Mouse (Mus musculus): Measurements from ENCODE around the gene Zfp92. TPM values are rescaled to one million over a fixed set of nuclear protein-coding genes. Genes with fewer than 3 reads are reported as not detected.
"Not testable (repeated sequence)": the region's sequence is repeated elsewhere in the genome, so short reads cannot be mapped to it uniquely, and the experiment has no call there.

Gene Zfp92
- polyA plus RNA-seq (2014; fragmentation: Nextera tagmentation; extraction: Ambion mirVana), result 0.11 and 0.21 TPM in 2 replicates

GRCm38 (mm10) chrX:73410880-73411517 lies at the start of gene Zfp92:
Zfp92 (plus strand) TSS chrX:73411096.
- Histone ChIP-seq H3K27ac (ENCODE audit: low read depth, low read length) (no peak within 1 kb of the TSS), H3K9me3 (ENCODE audit: control insufficient read depth, low read length) (no peaks in the 10 kb centered on the region), H3K4me3 (ENCODE audit: low read depth, low read length) (no peak within 1 kb of the TSS), H3K27me3 (ENCODE audit: control insufficient read depth, insufficient read depth, low read length) (no peaks in the 10 kb centered on the region), H3K36me3 (ENCODE audit: control insufficient read depth, insufficient read depth, low read length) (no peaks in the 10 kb centered on the region), H3K4me2 (replicated peaks; ENCODE audit: low read depth, low read length) (peak within 1 kb of the TSS; percentile 26), H3K4me1 (replicated peaks; ENCODE audit: control insufficient read depth, insufficient read depth, low read length) (no peaks in the 10 kb centered on the region), H3K9ac (ENCODE audit: low read depth, low read length) (no peak within 1 kb of the TSS)
- DNase-seq (ENCODE audit: low spot score), result peak; percentile 15
- WGBS, result 16% methylated on average over 20 of the region's 20 CpGs
- no peak for ATAC-seq (ENCODE audit: low FRiP score)

DNA sequence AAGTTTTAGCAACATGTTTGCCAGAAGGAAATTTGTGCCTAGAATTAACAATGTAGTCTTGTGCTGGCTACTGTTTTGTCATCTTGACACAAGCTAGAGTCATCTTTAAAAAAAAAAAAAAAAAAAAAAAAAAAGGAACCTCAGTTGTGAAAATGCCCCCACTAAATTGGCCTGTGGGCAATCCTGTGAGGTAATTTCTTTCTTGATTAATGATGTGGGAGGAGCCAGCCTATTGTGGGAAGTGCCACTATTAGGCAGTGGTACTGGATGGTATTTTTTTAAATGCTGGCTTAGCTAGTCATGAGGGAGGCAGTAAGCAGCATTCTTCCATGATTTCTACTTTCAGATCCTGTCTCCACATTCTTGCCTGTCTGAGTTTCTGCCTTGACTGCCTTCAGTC lies 47.6 kb upstream of the Zfp92 start:
- Histone ChIP-seq H3K9me3 (ENCODE audit: control insufficient read depth, low read length) (no peaks in the 10 kb centered on the region), H3K27me3 (ENCODE audit: control insufficient read depth, insufficient read depth, low read length) (no peaks in the 10 kb centered on the region), H3K4me2 (replicated peaks; ENCODE audit: low read depth, low read length) (no peak overlapping the region), H3K36me3 (ENCODE audit: control insufficient read depth, insufficient read depth, low read length) (no peaks in the 10 kb centered on the region), H3K4me1 (replicated peaks; ENCODE audit: control insufficient read depth, insufficient read depth, low read length) (no peaks in the 10 kb centered on the region), H3K27ac (ENCODE audit: low read depth, low read length) (no peak overlapping the region), H3K4me3 (ENCODE audit: low read depth, low read length) (no peak overlapping the region), H3K9ac (ENCODE audit: low read depth, low read length) (no peak overlapping the region)
- no peak for DNase-seq (ENCODE audit: low spot score)
- no peak for ATAC-seq (ENCODE audit: low FRiP score)

DNA sequence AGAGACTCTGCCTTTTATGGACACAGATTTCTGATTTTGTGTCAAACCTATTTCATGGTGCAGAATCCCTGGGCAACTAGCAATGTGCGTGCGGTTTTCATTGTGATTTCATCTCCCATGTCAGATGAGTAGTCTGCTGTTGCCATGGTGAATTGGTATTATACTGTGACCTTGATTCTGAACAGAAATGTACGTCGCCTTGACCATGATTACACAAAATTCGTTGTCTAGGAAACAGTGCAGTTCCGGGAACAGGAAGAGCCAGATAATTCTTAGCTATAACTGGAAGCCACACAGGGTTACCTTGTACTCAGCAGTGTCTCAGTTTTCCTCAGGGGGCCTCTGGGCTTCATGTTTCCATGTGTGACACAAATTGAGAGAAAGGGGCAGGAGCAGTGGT lies 26.5 kb upstream of the Zfp92 start:
- no peaks in the 10 kb centered on the region for H3K9me3 ChIP-seq (ENCODE audit: control insufficient read depth, low read length)
- no peaks in the 10 kb centered on the region for H3K36me3 ChIP-seq (ENCODE audit: control insufficient read depth, insufficient read depth, low read length)
- no peak for DNase-seq (ENCODE audit: low spot score)
- H3K9ac ChIP-seq (ENCODE audit: low read depth, low read length), result no peak overlapping the region
- H3K27me3 ChIP-seq (ENCODE audit: control insufficient read depth, insufficient read depth, low read length), result no peaks in the 10 kb centered on the region
- whole genome bisulfite sequencing, result 77% methylated on average over 6 of the region's 6 CpGs
- no peak for ATAC-seq (ENCODE audit: low FRiP score)
- H3K27ac ChIP-seq (ENCODE audit: low read depth, low read length), result no peak overlapping the region
- H3K4me2 ChIP-seq (replicated peaks; ENCODE audit: low read depth, low read length), result no peak overlapping the region
- H3K4me1 ChIP-seq (replicated peaks; ENCODE audit: control insufficient read depth, insufficient read depth, low read length), result no peaks in the 10 kb centered on the region
- no peak overlapping the region for H3K4me3 ChIP-seq (ENCODE audit: low read depth, low read length)

DNA sequence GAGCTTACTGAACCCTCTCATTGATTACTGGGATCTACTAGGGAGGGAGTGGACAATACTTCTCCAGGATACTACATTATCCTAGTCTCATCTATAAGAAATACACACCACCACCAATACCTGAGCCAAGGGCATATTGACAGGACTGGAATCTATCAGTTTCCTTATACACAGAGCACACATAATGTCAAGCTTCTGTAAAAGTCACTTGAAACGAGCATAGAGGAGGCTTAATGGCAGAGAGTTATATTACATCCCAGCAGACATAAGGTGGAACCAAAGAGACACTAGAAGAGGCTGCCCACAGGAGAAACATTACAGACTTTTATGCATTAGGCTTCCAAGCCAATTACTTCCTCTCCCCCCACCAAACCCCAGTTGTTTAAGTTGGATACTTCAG lies 26.0 kb upstream of the Zfp92 start:
- no peak overlapping the region for H3K9ac ChIP-seq (ENCODE audit: low read depth, low read length)
- no peak overlapping the region for H3K4me2 ChIP-seq (replicated peaks; ENCODE audit: low read depth, low read length)
- DNase-seq (ENCODE audit: low spot score), result no peak
- no peak overlapping the region for H3K4me3 ChIP-seq (ENCODE audit: low read depth, low read length)
- H3K27ac ChIP-seq (ENCODE audit: low read depth, low read length), result no peak overlapping the region
- H3K36me3 ChIP-seq (ENCODE audit: control insufficient read depth, insufficient read depth, low read length), result no peaks in the 10 kb centered on the region
- no peaks in the 10 kb centered on the region for H3K9me3 ChIP-seq (ENCODE audit: control insufficient read depth, low read length)
- WGBS, result 35% methylated on average over 1 of the region's 1 CpGs
- no peaks in the 10 kb centered on the region for H3K27me3 ChIP-seq (ENCODE audit: control insufficient read depth, insufficient read depth, low read length)
- ATAC-seq (ENCODE audit: low FRiP score), result no peak
- no peaks in the 10 kb centered on the region for H3K4me1 ChIP-seq (replicated peaks; ENCODE audit: control insufficient read depth, insufficient read depth, low read length)

- no peaks in the 10 kb centered on the region for H3K27me3 ChIP-seq (ENCODE audit: control insufficient read depth, insufficient read depth, low read length)
- DNase-seq (ENCODE audit: low spot score), result no peak
- no peak overlapping the region for H3K27ac ChIP-seq (ENCODE audit: low read depth, low read length)
- H3K9ac ChIP-seq (ENCODE audit: low read depth, low read length), result no peak overlapping the region
- no peak overlapping the region for H3K4me3 ChIP-seq (ENCODE audit: low read depth, low read length)
- H3K36me3 ChIP-seq (ENCODE audit: control insufficient read depth, insufficient read depth, low read length), result no peaks in the 10 kb centered on the region
- no peaks in the 10 kb centered on the region for H3K4me1 ChIP-seq (replicated peaks; ENCODE audit: control insufficient read depth, insufficient read depth, low read length)
- WGBS, result 93% methylated on average over 4 of the region's 4 CpGs
- no peak overlapping the region for H3K4me2 ChIP-seq (replicated peaks; ENCODE audit: low read depth, low read length)
- no peak for ATAC-seq (ENCODE audit: low FRiP score)
- H3K9me3 ChIP-seq (ENCODE audit: control insufficient read depth, low read length), result no peaks in the 10 kb centered on the region
Observed at GRCm38 (mm10) chrX:73391481-73391880, 19.4 kb upstream of the Zfp92 start.

GRCm38 (mm10) chrX:73396446-73396845 lies 14.4 kb upstream of the Zfp92 start:
- no peak overlapping the region for H3K4me3 ChIP-seq (ENCODE audit: low read depth, low read length)
- H3K27me3 ChIP-seq (ENCODE audit: control insufficient read depth, insufficient read depth, low read length), result no peaks in the 10 kb centered on the region
- 100% methylated on average over 1 of the region's 1 CpGs for WGBS
- no peaks in the 10 kb centered on the region for H3K4me1 ChIP-seq (replicated peaks; ENCODE audit: control insufficient read depth, insufficient read depth, low read length)
- DNase-seq (ENCODE audit: low spot score) (no peak), ATAC-seq (ENCODE audit: low FRiP score) (no peak)
- no peaks in the 10 kb centered on the region for H3K36me3 ChIP-seq (ENCODE audit: control insufficient read depth, insufficient read depth, low read length)
- no peak overlapping the region for H3K9ac ChIP-seq (ENCODE audit: low read depth, low read length)
- H3K4me2 ChIP-seq (replicated peaks; ENCODE audit: low read depth, low read length), result no peak overlapping the region
- no peaks in the 10 kb centered on the region for H3K9me3 ChIP-seq (ENCODE audit: control insufficient read depth, low read length)
- no peak overlapping the region for H3K27ac ChIP-seq (ENCODE audit: low read depth, low read length)

DNA sequence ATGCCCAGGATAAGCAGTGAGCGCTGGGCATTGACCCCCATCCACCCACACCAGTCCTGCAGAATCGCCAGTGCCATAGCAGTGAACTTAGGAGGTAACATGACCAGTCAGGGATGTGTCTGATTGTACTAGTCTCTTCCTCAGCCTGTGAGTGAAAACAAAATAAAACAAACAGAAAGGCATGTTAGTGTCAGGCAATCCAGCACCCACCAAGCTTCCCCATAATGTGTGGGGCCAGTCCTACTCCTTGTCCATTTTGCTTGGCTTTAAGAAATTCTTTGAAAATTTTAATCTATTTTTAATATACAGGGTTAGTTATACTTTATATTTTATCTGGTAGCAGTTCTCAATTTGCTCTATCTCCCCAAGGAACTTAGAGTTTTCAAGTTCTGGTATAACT lies 12.3 kb upstream of the Zfp92 start, which contains the start of gene Gm18336:
Gm18336 (minus strand) TSS at position 101 of the 400 bp plus-strand sequence.
- not testable (repeated sequence) for H3K27ac ChIP-seq (ENCODE audit: low read depth, low read length); H3K4me1 ChIP-seq (replicated peaks; ENCODE audit: control insufficient read depth, insufficient read depth, low read length); H3K4me2 ChIP-seq (replicated peaks; ENCODE audit: low read depth, low read length); H3K9me3 ChIP-seq (ENCODE audit: control insufficient read depth, low read length); H3K36me3 ChIP-seq (ENCODE audit: control insufficient read depth, insufficient read depth, low read length); ATAC-seq (ENCODE audit: low FRiP score); H3K4me3 ChIP-seq (ENCODE audit: low read depth, low read length); DNase-seq (ENCODE audit: low spot score); H3K27me3 ChIP-seq (ENCODE audit: control insufficient read depth, insufficient read depth, low read length); H3K9ac ChIP-seq (ENCODE audit: low read depth, low read length)
- WGBS, result 73% methylated on average over 1 of the region's 2 CpGs

DNA sequence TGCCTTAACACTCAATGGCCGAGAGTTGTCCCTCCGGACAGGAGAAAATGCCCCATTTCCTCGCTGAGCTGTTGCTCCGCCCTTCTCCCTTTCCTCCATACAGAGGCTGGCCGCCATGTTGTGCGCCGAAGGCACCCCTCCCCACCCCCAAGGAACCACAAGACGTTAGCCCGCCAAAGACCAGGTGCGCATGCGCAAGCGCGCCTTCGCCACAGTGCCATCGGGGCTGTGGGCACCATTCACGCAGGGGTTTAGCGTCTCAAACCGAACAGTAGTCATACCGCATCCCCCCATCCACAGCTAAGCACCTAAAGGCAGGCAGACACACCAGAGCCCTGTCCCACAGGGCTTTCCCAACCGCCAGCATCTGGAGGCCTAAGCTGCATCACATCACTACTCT lies 9.9 kb upstream of the Zfp92 start:
- Histone ChIP-seq H3K4me3 (ENCODE audit: low read depth, low read length) (no peak overlapping the region), H3K4me1 (replicated peaks; ENCODE audit: control insufficient read depth, insufficient read depth, low read length) (no peaks in the 10 kb centered on the region), H3K9ac (ENCODE audit: low read depth, low read length) (no peak overlapping the region), H3K27me3 (ENCODE audit: control insufficient read depth, insufficient read depth, low read length) (no peaks in the 10 kb centered on the region), H3K9me3 (ENCODE audit: control insufficient read depth, low read length) (no peaks in the 10 kb centered on the region), H3K36me3 (ENCODE audit: control insufficient read depth, insufficient read depth, low read length) (no peaks in the 10 kb centered on the region), H3K27ac (ENCODE audit: low read depth, low read length) (no peak overlapping the region), H3K4me2 (replicated peaks; ENCODE audit: low read depth, low read length) (no peak overlapping the region)
- ATAC-seq (ENCODE audit: low FRiP score), result no peak
- DNase-seq (ENCODE audit: low spot score), result no peak
- 86% methylated on average over 20 of the region's 20 CpGs for WGBS

DNA sequence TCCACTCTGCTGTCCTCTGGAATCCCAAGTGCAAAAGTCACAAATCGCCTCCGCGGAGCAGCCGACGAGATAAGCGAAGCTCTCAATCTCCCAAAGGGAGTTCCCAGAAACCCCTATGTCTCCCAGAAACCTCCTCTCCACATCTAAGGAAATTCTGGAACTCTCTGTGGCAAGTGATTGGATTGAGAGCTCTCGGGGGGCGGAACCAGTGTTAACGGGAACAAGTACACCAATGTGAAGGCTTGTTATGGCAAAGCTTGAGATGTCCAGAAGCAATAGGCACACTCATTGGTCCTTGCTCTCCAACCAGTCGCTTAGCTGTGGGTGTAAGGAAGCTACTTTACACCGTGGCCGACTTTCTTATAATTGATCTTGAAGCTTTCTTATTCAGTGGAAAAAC lies 9.3 kb upstream of the Zfp92 start:
- no peak overlapping the region for H3K9ac ChIP-seq (ENCODE audit: low read depth, low read length)
- ATAC-seq (ENCODE audit: low FRiP score), result no peak
- no peak overlapping the region for H3K4me2 ChIP-seq (replicated peaks; ENCODE audit: low read depth, low read length)
- 94% methylated on average over 12 of the region's 12 CpGs for WGBS
- H3K4me3 ChIP-seq (ENCODE audit: low read depth, low read length), result no peak overlapping the region
- H3K27me3 ChIP-seq (ENCODE audit: control insufficient read depth, insufficient read depth, low read length), result no peaks in the 10 kb centered on the region
- no peaks in the 10 kb centered on the region for H3K4me1 ChIP-seq (replicated peaks; ENCODE audit: control insufficient read depth, insufficient read depth, low read length)
- H3K9me3 ChIP-seq (ENCODE audit: control insufficient read depth, low read length), result no peaks in the 10 kb centered on the region
- no peaks in the 10 kb centered on the region for H3K36me3 ChIP-seq (ENCODE audit: control insufficient read depth, insufficient read depth, low read length)
- DNase-seq (ENCODE audit: low spot score), result no peak
- no peak overlapping the region for H3K27ac ChIP-seq (ENCODE audit: low read depth, low read length)
